Comparison of ENCODE assay signal across 10 mouse cellular contexts in the genomic region with DNA sequence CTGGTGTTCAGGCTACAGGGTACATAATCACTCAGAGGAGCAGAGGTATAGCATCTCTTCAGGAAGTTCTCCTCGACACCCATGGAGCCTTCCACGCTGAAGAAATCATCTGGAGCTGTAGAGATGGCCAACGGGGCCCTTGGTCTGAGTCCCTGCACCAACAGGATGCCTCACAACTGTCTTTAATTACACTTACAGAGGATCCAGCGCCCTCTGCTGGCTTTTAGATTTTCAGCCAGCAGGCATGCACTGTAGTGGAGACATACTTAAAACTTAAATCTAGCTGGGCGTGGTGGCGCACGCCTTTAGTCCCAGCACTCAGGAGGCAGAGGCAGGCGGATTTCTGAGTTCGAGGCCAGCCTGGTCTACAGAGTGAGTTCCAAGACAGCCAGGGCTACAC. TPM values are rescaled to one million over a fixed set of nuclear protein-coding genes. Genes with fewer than 3 reads are reported as not detected.
DNase-seq lines count a peak whose midpoint lies in the region; TF ChIP-seq lines count a peak whose summit lies in the region.
"Had no signal": no experiment of that assay in that cellular context is flagged by ENCODE, and none has a peak within 500 bp of the region (broad histone marks: within the 10 kb centered on the region; RNA-seq: fewer than 3 reads in every experiment).

No protein-coding gene starts in this region.

- DNase-seq in kidney, postnatal 4 days, result peak; percentile 23 to 29
- DNase-seq in kidney, adult 18-20 months, result no peak
- peak; percentile 87 for DNase-seq in ZHBTc4 (ENCODE audit: low read depth, low spot score)
- DNase-seq in naive thymus-derived CD4-positive, alpha-beta T cell, adult 2 months (ENCODE audit: low read depth), result peak; percentile 56
- no peak for DNase-seq in layer of hippocampus, postnatal 14 days (ENCODE audit: low spot score in 2 of 2)
- no peak for DNase-seq in heart, postnatal 36 days
- no peak for DNase-seq in right cerebral cortex, adult 18-20 months

- H3K4me1 ChIP-seq in E14TG2a.4 (replicated peaks; ENCODE audit: low read depth, low read length), result peaks cover 11% of the 10 kb centered on the region; the same call in 1 of the 2 replicates
- H3K4me1 ChIP-seq: embryonic facial prominence, embryonic 15.5 days; stomach, embryonic 15.5 days had no signal

- H3K4me3 ChIP-seq in E14TG2a.4 (replicated peaks; ENCODE audit: low read length), result no peak overlapping the region
- H3K4me3 ChIP-seq: embryonic facial prominence, embryonic 15.5 days; stomach, embryonic 15.5 days had no signal

- TF ChIP-seq CTCF in E14TG2a.4 (conservative IDR thresholded peaks at IDR 0.05; ENCODE audit: low read length), result peak; percentile 63

- H3K27me3 ChIP-seq in E14TG2a.4 (ENCODE audit: insufficient read depth, low read length), result no peaks in the 10 kb centered on the region
- H3K27me3 ChIP-seq: embryonic facial prominence, embryonic 15.5 days; stomach, embryonic 15.5 days had no signal

- intact Hi-C loops in heart, postnatal 36 days (cut with DNase I), result loop anchor here (5.0 kb wide), 1 partner anchor 52 kb away; the partner anchor contains the start of genes Mapk14 and Slc26a8

- no peaks in the 10 kb centered on the region for H3K9me3 ChIP-seq in E14TG2a.4 (ENCODE audit: low read length)
- H3K9me3 ChIP-seq: embryonic facial prominence, embryonic 15.5 days; stomach, embryonic 15.5 days had no signal

- H3K36me3 ChIP-seq in E14TG2a.4 (ENCODE audit: insufficient read depth, low read length), result peaks cover 99% of the 10 kb centered on the region

RNA-seq across cellular contexts. Expression of gene AC170998.1, which starts 18.0 kb away (rescaled TPM):
- 1 to 10 TPM; 1.4 to 2.3 TPM for total RNA-seq in layer of hippocampus, postnatal 14 days (2021)
- total RNA-seq in heart, postnatal 36 days (2021), result under 1 TPM in 1 of 2 experiments, not detected in 1; 0.62 TPM

RNA-seq across cellular contexts. Expression of gene Mapk13, which starts 25.2 kb away (rescaled TPM):
- total RNA-seq in layer of hippocampus, postnatal 14 days (2021), result 1 to 10 TPM; 1.0 to 1.5 TPM
- total RNA-seq in heart, postnatal 36 days (2021), result under 1 TPM in 1 of 2 experiments, not detected in 1; 0.19 TPM

RNA-seq across cellular contexts. Expression of gene Mapk14, which starts 52.8 kb away (rescaled TPM):
- 10 to 100 TPM; 66.5 to 68.1 TPM for total RNA-seq in layer of hippocampus, postnatal 14 days (2021)
- 10 to 100 TPM; 49.6 to 54.5 TPM for total RNA-seq in heart, postnatal 36 days (2021)

RNA-seq across cellular contexts. Expression of gene Slc26a8, which starts 53.9 kb away (rescaled TPM):
- total RNA-seq in layer of hippocampus, postnatal 14 days (2021), result 1 to 10 TPM; 9.0 TPM
- total RNA-seq in heart, postnatal 36 days (2021), result under 1 TPM; 0.33 to 0.57 TPM

RNA-seq across cellular contexts. Expression of gene Brpf3, which starts 57.0 kb away (rescaled TPM):
- total RNA-seq in layer of hippocampus, postnatal 14 days (2021), result 10 to 100 TPM; 31.8 to 35.7 TPM
- 10 to 100 TPM; 15.9 to 17.3 TPM for total RNA-seq in heart, postnatal 36 days (2021)

Comparison
In these comparisons a context has a peak if more than half of its experiments do, and no peak if none do; other contexts are left out.
1. DNase-seq: peak in kidney, postnatal 4 days (2 of 2), ZHBTc4 (single experiment) and naive thymus-derived CD4-positive, alpha-beta T cell, adult 2 months (single experiment); none in kidney, adult 18-20 months (single experiment), layer of hippocampus, postnatal 14 days (0 of 2), heart, postnatal 36 days (0 of 2) and right cerebral cortex, adult 18-20 months (single experiment).